Comparison of ENCODE assay signal across 16 mouse cellular contexts in the genomic region with DNA sequence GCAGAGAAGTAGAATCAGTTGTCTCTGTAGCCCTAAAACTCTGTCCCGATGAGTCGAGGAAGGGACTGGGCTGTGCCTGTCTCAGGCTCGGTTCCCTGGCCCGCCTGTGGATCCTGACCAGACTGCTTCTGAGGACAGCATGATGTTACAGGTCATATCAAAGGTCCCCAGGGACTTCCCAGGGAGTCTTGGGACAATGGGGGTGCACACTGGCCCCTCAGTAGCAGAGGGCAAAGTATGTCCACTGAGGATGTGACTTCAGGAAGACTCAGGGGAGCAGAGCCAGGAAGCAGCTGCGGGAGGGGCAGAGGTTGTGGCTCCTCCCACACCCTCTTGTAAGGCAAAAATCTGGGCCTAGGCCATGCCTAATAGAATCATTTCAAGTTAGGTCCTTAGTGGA. TPM values are rescaled to one million over a fixed set of nuclear protein-coding genes. Genes with fewer than 3 reads are reported as not detected.
DNase-seq lines count a peak whose midpoint lies in the region; ATAC-seq and TF ChIP-seq lines count a peak whose summit lies in the region.
"Had no signal": no experiment of that assay in that cellular context is flagged by ENCODE, and none has a peak within 500 bp of the region (broad histone marks: within the 10 kb centered on the region; RNA-seq: fewer than 3 reads in every experiment).

No protein-coding gene starts in this region.

- H3K4me2 ChIP-seq in kidney, embryonic 14.5 days (replicated peaks; ENCODE audit: low read depth, low read length): no peak overlapping the region
- H3K4me2 ChIP-seq: heart, embryonic 13.5 days; hindbrain, embryonic 13.5 days; lung, embryonic 15.5 days had no signal

- no peak overlapping the region for H3K4me3 ChIP-seq in cerebellum, adult 2 months (replicated peaks; ENCODE audit: insufficient read depth, low read depth, low read length)
- no peak overlapping the region for H3K4me3 ChIP-seq in kidney, adult 2 months (ENCODE audit: insufficient read depth, low read depth, low read length)
- no peak overlapping the region for H3K4me3 ChIP-seq in kidney, embryonic 14.5 days (ENCODE audit: low read length)
- H3K4me3 ChIP-seq: gastrocnemius, adult 2 months; heart, embryonic 13.5 days; hindbrain, embryonic 13.5 days; lung, embryonic 15.5 days had no signal

- peaks cover 66% of the 10 kb centered on the region for H3K4me1 ChIP-seq in cerebellum, adult 2 months (ENCODE audit: control insufficient read depth, insufficient read depth, low read length)
- no peaks in the 10 kb centered on the region for H3K4me1 ChIP-seq in kidney, adult 2 months (ENCODE audit: control insufficient read depth, insufficient read depth, low read length)
- H3K4me1 ChIP-seq in kidney, embryonic 14.5 days (ENCODE audit: control insufficient read depth, insufficient read depth, low read length): no peaks in the 10 kb centered on the region
- H3K4me1 ChIP-seq: lung, embryonic 15.5 days had no signal

- H3K36me3 ChIP-seq in kidney, adult 2 months (ENCODE audit: control insufficient read depth, insufficient read depth, low read length): no peaks in the 10 kb centered on the region
- no peaks in the 10 kb centered on the region for H3K36me3 ChIP-seq in kidney, embryonic 14.5 days (ENCODE audit: control insufficient read depth, insufficient read depth, low read length)
- H3K36me3 ChIP-seq: heart, embryonic 13.5 days; hindbrain, embryonic 13.5 days; lung, embryonic 15.5 days had no signal

- no peaks in the 10 kb centered on the region for H3K27me3 ChIP-seq in cerebellum, adult 2 months (ENCODE audit: control insufficient read depth, insufficient read depth, low read length)
- no peaks in the 10 kb centered on the region for H3K27me3 ChIP-seq in kidney, adult 2 months (replicated peaks; ENCODE audit: control insufficient read depth, insufficient read depth, low read length)
- no peaks in the 10 kb centered on the region for H3K27me3 ChIP-seq in kidney, embryonic 14.5 days (ENCODE audit: control insufficient read depth, insufficient read depth, low read length)

- TF ChIP-seq POLR2A in cerebellum, adult 2 months (IDR thresholded peaks at IDR 0.05; ENCODE audit: borderline replicate concordance, insufficient read depth, low read length): no peak
- no peak for TF ChIP-seq POLR2A in kidney, adult 2 months (IDR thresholded peaks at IDR 0.05; ENCODE audit: low read depth, low read length)

- no peak for DNase-seq in cerebellum, adult 2 months
- DNase-seq in cerebellum, adult 18-20 months: no peak
- DNase-seq in kidney, adult 2 months: peak; percentile 69
- DNase-seq in heart, adult 9 months (ENCODE audit: low spot score in 2 of 2): peak; percentile 7 to 35
- DNase-seq in kidney, postnatal 14 days: peak; percentile 47
- DNase-seq in T-cell, adult 2 months (ENCODE audit: low spot score): no peak
- DNase-seq: cerebellum, postnatal 10 days; forebrain, postnatal 0 days; gastrocnemius, adult 2 months; right cerebral cortex, postnatal 14 days had no signal

- no peaks in the 10 kb centered on the region for H3K9me3 ChIP-seq in kidney, embryonic 14.5 days (ENCODE audit: control insufficient read depth, low read length)
- H3K9me3 ChIP-seq: heart, embryonic 13.5 days; hindbrain, embryonic 13.5 days; lung, embryonic 15.5 days had no signal

- no peak for ATAC-seq in kidney, embryonic 14.5 days (ENCODE audit: low FRiP score, low TSS enrichment)
- ATAC-seq: forebrain, postnatal 0 days; intestine, embryonic 16.5 days had no signal

- no peak for TF ChIP-seq CTCF in cerebellum, adult 2 months (IDR thresholded peaks at IDR 0.05; ENCODE audit: borderline replicate concordance, insufficient read depth, low read depth, low read length)
- TF ChIP-seq CTCF in kidney, adult 2 months (conservative IDR thresholded peaks at IDR 0.05; ENCODE audit: insufficient read depth, insufficient read length, low read depth, low read length): no peak

- 66% methylated on average over 5 of the region's 5 CpGs for WGBS in cerebellum, adult 2 months
- WGBS in kidney, adult 2 months: 47% methylated on average over 5 of the region's 5 CpGs
- WGBS in kidney, embryonic 14.5 days: 78% methylated on average over 5 of the region's 5 CpGs

- no peak overlapping the region for H3K9ac ChIP-seq in kidney, embryonic 14.5 days (ENCODE audit: low read depth, low read length)
- H3K9ac ChIP-seq: forebrain, postnatal 0 days; heart, embryonic 13.5 days; lung, embryonic 15.5 days had no signal

- peak overlapping the region; percentile 3; the same call in 1 of the 2 replicates for H3K27ac ChIP-seq in cerebellum, adult 2 months (ENCODE audit: insufficient read depth, low read length)
- no peak overlapping the region for H3K27ac ChIP-seq in kidney, adult 2 months (ENCODE audit: insufficient read depth, low read depth, low read length)
- no peak overlapping the region for H3K27ac ChIP-seq in kidney, embryonic 14.5 days (ENCODE audit: low read depth, low read length)
- H3K27ac ChIP-seq: gastrocnemius, adult 2 months; heart, embryonic 13.5 days; hindbrain, embryonic 13.5 days; lung, embryonic 15.5 days had no signal

RNA-seq across cellular contexts. Expression of gene Gm6588, which starts 37.2 kb away (rescaled TPM):
- polyA plus RNA-seq in cerebellum, adult 2 months (2012; rRNA removed): not detected in 2 replicates
- polyA plus RNA-seq in kidney, adult 2 months (2012; rRNA removed): not detected in 2 replicates
- not detected in 2 replicates for polyA plus RNA-seq in kidney, embryonic 14.5 days (2014; fragmentation: Nextera tagmentation; extraction: Ambion mirVana)
- polyA plus RNA-seq: heart, embryonic 13.5 days; intestine, embryonic 16.5 days; liver, adult 2 months; lung, embryonic 15.5 days had no signal

Comparison
In these comparisons a context has a peak if more than half of its experiments do, and no peak if none do; other contexts are left out.
1. DNase-seq: peak in kidney, adult 2 months (single experiment), heart, adult 9 months (2 of 2) and kidney, postnatal 14 days (single experiment); none in cerebellum, adult 2 months (0 of 2), cerebellum, adult 18-20 months (0 of 2) and T-cell, adult 2 months (single experiment).